Mouse (Mus musculus): Measurements from ENCODE around the gene Zfp654.

Gene Zfp654

GRCm38 (mm10) chr16:64852891-64853290 lies 1.4 kb upstream of the Zfp654 start:
- no peak for DNase-seq (ENCODE audit: low spot score)

DNA sequence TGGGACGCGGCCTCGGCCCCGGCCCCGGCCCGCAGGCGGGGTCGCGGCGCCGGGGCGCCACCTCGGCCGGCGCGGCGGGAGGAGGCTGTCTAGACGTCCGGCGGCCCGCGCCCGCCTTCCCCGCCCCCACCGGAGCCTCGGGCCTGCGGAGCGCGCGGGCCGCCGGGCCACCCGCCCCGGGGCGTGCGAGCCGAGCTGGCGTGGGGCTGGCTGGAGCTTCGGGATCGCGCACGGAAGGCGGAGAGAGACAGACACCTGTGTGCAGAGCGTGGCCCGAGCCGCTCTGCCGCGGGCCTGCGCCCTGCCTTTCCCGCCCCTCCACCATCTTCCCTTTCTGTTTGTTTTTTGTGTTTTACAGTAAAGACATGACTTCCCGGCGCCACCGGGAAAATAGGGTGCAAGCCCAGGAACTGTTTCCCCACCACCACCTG lies 1.0 kb upstream of the Zfp654 start:
- DNase-seq (ENCODE audit: low spot score), result peak; percentile 14

DNA sequence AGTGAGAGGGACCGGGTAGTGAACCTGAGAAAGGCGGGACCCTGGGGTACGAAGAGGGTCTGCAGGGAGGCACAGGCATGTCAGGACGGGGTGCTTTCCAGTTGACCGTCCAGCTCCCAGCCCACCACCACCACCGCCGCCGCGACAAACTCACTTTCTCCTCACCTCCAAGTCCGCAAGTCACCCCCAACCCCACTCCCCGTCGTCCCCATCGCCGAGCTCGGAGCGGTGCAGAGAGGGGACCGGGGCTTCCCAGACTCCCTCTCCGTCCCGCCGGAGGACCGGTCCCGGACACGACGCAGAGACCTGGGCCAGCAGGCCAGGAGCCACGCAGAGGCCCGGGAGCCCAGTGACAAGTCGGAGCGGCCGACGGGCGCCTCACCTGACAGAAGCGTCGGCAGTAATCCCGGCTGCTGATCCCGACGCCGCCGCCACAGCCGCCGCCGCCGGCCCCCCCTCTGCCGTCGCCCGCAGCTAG lies 328 bp downstream of the Zfp654 start:
- DNase-seq (ENCODE audit: low spot score), result peak; percentile 9

DNA sequence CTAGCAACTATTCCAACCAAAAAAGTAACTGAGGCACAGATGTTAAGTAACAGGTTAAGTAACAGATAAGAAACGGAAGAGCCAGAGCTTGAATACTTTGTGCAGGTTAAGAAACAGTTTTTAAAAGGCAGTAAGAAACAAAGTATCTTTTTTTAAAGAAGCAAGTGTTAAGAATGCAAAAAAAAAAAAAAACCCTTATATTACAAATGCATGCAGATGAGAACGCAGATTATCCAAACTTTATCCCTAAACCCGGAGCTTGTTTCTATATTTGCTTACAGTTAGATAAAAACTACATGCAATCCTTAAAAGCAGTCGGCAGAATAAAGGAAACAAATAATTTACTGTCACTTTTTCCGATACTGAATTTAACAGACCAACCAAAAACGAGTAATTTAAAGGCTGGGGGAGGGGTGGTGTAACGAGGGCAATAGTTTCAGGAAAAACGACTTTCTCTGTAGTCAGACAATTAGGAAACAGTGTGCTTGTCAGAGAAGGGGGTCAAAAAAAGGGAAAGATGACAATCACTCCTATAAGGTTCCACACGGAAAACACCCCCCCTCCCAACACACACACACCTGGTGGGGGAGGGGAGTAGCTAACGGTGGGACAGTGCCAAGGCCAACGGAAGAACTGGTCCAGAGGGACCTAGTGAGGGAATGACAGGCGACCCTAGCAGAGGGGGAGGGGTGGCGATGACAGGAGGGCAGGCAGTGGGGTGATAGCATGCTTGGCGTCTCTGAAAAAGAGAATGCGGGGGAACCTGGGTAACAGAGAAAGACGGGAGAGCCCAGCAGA lies 966 bp downstream of the Zfp654 start:
- DNase-seq (ENCODE audit: low spot score), result peak; percentile 13

GRCm38 (mm10) chr16:64845947-64846346 lies 5.5 kb downstream of the Zfp654 start:
- DNase-seq (ENCODE audit: low spot score), result no peak

DNA sequence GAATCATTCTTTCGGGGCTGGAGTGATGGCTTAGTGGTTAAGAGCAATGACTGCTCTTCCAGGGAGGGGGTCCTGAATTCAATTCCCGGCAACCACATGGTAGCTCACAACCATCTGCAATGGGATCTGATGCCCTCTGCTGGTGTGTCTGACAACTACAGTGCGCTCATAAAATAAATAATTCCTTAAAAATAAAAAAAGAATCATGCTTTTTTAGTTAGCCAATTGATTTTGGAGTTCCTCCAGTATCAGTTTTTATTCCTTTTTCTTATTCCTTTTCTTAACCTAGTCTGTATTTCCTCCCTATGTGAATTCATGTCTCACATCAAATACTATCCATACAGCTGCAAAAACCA lies 9.1 kb downstream of the Zfp654 start:
- DNase-seq (ENCODE audit: low spot score), result no peak

DNA sequence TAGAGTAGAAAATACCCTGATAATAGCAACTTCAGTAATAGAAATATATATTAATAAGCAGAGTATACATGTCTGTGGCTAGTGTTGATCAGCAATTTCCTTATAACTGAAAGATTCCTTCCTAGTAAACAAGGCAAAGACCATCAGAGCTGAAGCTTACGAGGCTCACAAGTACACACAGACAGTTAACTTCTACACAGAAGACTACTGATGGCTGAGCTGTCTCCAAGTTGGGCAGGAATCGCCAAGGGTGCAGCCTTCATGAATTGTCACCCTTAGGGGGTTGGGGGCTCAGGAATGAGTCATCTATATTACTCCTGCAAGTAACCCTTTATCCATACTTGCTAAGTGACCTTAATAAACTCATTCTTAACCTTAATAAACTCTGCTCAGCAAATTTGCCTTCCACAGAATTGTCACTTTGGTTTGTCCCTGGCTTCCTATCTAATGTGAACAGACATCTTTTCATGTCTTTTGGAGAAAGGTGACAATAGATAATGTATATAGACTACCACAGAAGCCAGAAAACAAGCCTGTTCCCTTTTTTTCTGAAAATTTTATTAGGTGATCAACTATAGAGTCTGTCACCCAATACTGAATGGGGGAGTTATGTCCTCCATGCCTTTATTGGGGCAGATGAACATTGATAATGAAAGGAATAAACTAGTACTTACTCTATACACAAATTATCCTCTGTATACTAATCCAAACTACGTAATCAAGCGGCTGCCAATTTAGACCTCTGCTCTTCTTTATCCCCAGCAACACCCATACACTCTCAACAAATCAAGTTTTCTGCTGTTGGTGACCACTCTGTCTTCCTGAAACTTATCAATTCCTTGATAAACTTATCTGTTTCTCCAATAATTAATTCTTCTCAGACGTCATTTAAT lies 9.7 kb downstream of the Zfp654 start:
- DNase-seq (ENCODE audit: low spot score), result no peak

GRCm38 (mm10) chr16:64836709-64837108 lies 14.7 kb downstream of the Zfp654 start:
- no peak for DNase-seq (ENCODE audit: low spot score)

GRCm38 (mm10) chr16:64835996-64836545 lies 15.4 kb downstream of the Zfp654 start:
- DNase-seq (ENCODE audit: low spot score), result no peak

DNA sequence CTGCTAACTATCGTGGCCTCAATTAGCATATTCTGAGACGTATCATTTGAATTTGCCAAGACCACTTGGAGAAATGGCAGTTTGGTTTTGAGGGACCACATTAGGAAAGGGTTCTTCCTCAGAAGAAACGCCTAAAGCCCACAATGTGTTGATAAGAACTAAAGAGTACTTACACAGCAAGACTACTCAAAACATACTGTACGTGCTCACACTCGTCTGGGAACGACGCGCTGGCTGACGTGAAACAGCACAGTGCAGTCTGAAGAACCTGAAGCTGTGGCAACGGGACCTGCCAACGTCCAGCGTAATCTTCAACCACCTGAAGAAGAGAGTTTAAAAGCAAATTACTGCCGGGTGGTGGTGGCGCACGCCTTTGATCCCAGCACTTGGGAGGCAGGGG lies 21.2 kb downstream of the Zfp654 start:
- DNase-seq (ENCODE audit: low spot score), result no peak

DNA sequence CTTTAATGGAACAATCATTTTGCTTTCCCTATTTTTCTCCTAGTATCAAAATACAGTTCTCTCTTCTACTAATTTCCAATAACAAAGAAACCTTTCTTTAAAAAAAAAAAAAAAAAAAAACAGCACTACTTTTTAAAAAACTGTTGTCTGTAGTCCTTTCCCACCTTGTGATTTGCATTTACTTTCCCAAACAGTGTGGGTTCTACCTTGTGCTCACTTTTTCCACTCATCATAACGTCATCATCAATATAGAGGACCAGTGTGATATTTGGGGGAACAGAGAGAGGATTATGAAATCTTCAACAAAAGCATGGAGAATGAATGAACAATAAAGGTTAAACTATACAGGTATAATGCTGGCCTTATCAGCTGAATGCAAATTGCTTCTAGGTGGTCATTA lies 27.0 kb downstream of the Zfp654 start:
- DNase-seq (ENCODE audit: low spot score), result no peak

GRCm38 (mm10) chr16:64823890-64824289 lies 27.6 kb downstream of the Zfp654 start:
- no peak for DNase-seq (ENCODE audit: low spot score)

DNA sequence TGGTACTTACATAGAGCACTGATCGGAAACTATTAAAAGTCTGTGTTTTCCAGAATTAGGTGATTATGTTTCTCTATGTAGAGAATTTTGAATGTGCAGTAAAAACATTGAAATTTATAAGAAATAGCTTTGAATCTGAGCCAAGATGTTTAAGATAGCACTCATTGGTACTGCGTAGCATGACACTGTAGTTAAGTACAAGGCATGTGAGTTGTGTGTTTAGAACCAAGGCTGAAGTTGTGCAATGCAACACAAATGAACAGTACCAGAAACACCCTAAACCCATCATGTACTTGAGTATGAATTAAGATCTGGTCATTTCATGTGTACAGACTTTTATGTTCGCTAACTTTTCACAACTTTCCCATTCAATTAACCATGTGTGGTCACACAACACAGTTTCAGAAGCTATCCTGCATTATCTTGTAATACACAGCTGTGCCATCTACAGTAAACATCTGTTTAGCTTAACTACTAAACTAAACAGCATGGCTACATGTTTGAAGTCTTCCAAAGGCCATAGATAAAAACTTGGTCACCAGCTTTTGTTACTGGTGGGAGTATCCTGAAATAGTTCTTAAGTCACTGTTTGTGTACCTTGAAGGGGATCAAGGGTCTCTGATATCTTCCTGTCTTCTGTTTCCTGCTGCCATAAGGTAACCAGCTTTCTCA lies 34.2 kb downstream of the Zfp654 start:
- no peak for DNase-seq (ENCODE audit: low spot score)

DNA sequence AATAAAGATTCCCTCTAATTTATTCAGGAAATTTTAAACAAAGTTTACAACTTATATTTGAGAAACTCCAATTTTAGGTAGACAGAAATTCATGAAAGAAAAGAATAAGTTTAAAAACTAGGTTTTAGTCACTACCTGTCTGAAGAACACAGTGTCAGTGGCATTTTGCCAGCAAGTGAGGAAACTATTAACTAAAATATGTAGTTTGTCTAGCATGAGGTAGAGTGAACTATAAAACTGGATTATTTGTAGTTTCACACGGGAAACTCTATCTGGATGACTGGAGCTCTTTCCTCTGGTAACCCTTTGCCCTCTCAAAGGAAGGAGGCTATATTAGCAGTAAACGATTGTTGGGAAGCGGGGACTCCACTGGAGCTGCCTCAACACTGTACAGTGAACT lies 48.4 kb downstream of the Zfp654 start:
- DNase-seq (ENCODE audit: low spot score), result no peak

- no peak for DNase-seq (ENCODE audit: low spot score)
Observed at GRCm38 (mm10) chr16:64801638-64802037, 49.8 kb downstream of the Zfp654 start.

GRCm38 (mm10) chr16:64800393-64800792 lies 51.1 kb downstream of the Zfp654 start:
- DNase-seq (ENCODE audit: low spot score), result no peak

DNA sequence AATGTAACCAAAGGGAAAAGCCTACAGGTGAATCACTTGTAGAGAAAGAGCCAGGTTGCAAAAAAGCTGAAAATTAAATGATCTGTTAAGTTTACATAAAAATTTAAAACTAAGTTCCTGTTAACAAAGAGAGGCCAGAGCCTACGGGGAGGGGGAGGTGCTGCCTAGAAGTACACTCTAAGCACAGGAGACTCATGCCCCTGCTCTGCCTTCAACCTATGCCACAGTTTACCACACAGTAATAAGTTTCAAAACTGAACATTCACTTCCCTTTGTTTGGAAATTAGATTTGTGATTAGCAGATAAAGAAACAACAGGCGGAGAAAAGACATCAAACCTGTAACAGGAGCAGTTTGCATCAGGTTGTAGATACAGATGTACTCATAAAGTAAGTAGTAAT lies 56.6 kb downstream of the Zfp654 start:
- no peak for DNase-seq (ENCODE audit: low spot score)

GRCm38 (mm10) chr16:64789706-64790105 lies 61.7 kb downstream of the Zfp654 start:
- DNase-seq (ENCODE audit: low spot score), result no peak

- DNase-seq (ENCODE audit: low spot score), result no peak
Observed at GRCm38 (mm10) chr16:64775516-64775915, 75.9 kb downstream of the Zfp654 start.

GRCm38 (mm10) chr16:64771431-64771818 lies 80.0 kb downstream of the Zfp654 start:
- no peak for DNase-seq (ENCODE audit: low spot score)

- peak; percentile 76 for DNase-seq (ENCODE audit: low spot score)
Observed at GRCm38 (mm10) chr16:64770521-64771430, 80.7 kb downstream of the Zfp654 start, which contains the start of gene 4930453N24Rik. 4930453N24Rik (minus strand) TSS chr16:64771161.

Data from left cerebral cortex, adult 11 months (tissue).